In genomic region chr9:53247953-53248397, GRCm38 (mm10) we compare ENCODE assay signal across 8 mouse cellular contexts. TPM values are rescaled to one million over a fixed set of nuclear protein-coding genes. Genes with fewer than 3 reads are reported as not detected.
DNase-seq lines count a peak whose midpoint lies in the region; ATAC-seq lines count a peak whose summit lies in the region.

Gene Ddx10, minus strand, starts transcription at chr9:53248053.

- H3K4me1 ChIP-seq in heart, embryonic 10.5 days, result peaks cover 15% of the 10 kb centered on the region
- peaks cover 11% of the 10 kb centered on the region for H3K4me1 ChIP-seq in kidney, embryonic 15.5 days

- ATAC-seq in erythroblast, adult 5-6 weeks (replicated peaks; ENCODE audit: low FRiP score, poor library complexity, severe bottlenecking), result peak; percentile 100
- ATAC-seq in kidney, embryonic 15.5 days (replicated peaks; ENCODE audit: low FRiP score), result peak; percentile 99
- ATAC-seq in monocyte, adult 5-6 weeks (replicated peaks; ENCODE audit: insufficient number of reproducible peaks, low FRiP score, low TSS enrichment, poor library complexity, severe bottlenecking), result peak; percentile 100

- H3K27ac ChIP-seq in heart, embryonic 10.5 days, result peak within 1 kb of the TSS; percentile 78
- peak within 1 kb of the TSS; percentile 46 for H3K27ac ChIP-seq in kidney, embryonic 15.5 days

- H3K4me3 ChIP-seq in heart, embryonic 10.5 days, result peak within 1 kb of the TSS; percentile 78
- peak within 1 kb of the TSS; percentile 68 for H3K4me3 ChIP-seq in kidney, embryonic 15.5 days (replicated peaks)

- H3K4me2 ChIP-seq in kidney, embryonic 15.5 days, result peak within 1 kb of the TSS; percentile 85

- under 1% methylated on average over 35 of the region's 35 CpGs for WGBS in heart, embryonic 10.5 days
- WGBS in kidney, embryonic 15.5 days, result under 1% methylated on average over 35 of the region's 35 CpGs

- H3K36me3 ChIP-seq in heart, embryonic 10.5 days, result no peaks in the 10 kb centered on the region
- no peaks in the 10 kb centered on the region for H3K36me3 ChIP-seq in kidney, embryonic 15.5 days

- DNase-seq in B cell, adult 2 months, result peak; percentile 97 to 98
- DNase-seq in brain, adult 2 months (ENCODE audit: low read depth, low spot score), result peak; percentile 100
- DNase-seq in heart, embryonic 10.5 days (ENCODE audit: low spot score), result peak; percentile 99
- DNase-seq in liver, result peak; percentile 95
- DNase-seq in spleen, postnatal 4 days (ENCODE audit: low spot score in 2 of 2), result peak; percentile 95 to 98

- H3K27me3 ChIP-seq in heart, embryonic 10.5 days (ENCODE audit: insufficient read depth, poor library complexity, severe bottlenecking), result no peaks in the 10 kb centered on the region
- H3K27me3 ChIP-seq in kidney, embryonic 15.5 days, result peaks cover 3% of the 10 kb centered on the region; the same call in 1 of the 2 replicates

- H3K9me3 ChIP-seq in heart, embryonic 10.5 days, result no peaks in the 10 kb centered on the region
- H3K9me3 ChIP-seq in kidney, embryonic 15.5 days (replicated peaks), result no peaks in the 10 kb centered on the region

- H3K9ac ChIP-seq in kidney, embryonic 15.5 days, result peak within 1 kb of the TSS; percentile 67

RNA-seq across cellular contexts. Expression of gene Ddx10, which starts in this region (rescaled TPM):
- total RNA-seq in erythroblast, adult 5-6 weeks (2015; ENCODE audit: low replicate concordance), result 7.9 and 9.4 TPM in 2 replicates
- 7.5 and 9.1 TPM in 2 replicates for total RNA-seq in erythroblast, adult 5-6 weeks (2017; ENCODE audit: low replicate concordance)
- polyA plus RNA-seq in heart, embryonic 10.5 days (2016; fragmentation: Nextera tagmentation; extraction: Ambion mirVana), result 23.2 and 25.5 TPM in 2 replicates
- 30.9 and 31.4 TPM in 2 replicates for polyA plus RNA-seq in kidney, embryonic 15.5 days (2015; fragmentation: Nextera tagmentation; extraction: Ambion mirVana)
- 53.4 to 78.5 TPM (median 55.8 TPM) in 3 replicates for total RNA-seq in monocyte, adult 5-6 weeks (2017)

Comparison
In these comparisons a context has a peak if more than half of its experiments do, and no peak if none do; other contexts are left out.
1. Peak in every context shown above with its lines: DNase-seq, ATAC-seq, H3K4me3 ChIP-seq and H3K27ac ChIP-seq.